Mouse (Mus musculus) erythroblast, embryonic 14.5 days (primary cell): ENCODE data around the gene Tnfaip3.

Experiments
- GATA1 ChIP-seq: IDR thresholded peaks from 2 replicates; pipeline ENCODE4 v1.6.1; 2012; ENCODE audit warnings: low read length, inconsistent platforms, mixed read lengths
- TAL1 ChIP-seq: IDR thresholded peaks from 3 replicates; pipeline ENCODE4 v1.6.1; 2012; ENCODE audit warnings: low read length, inconsistent platforms, mixed read lengths

DNA sequence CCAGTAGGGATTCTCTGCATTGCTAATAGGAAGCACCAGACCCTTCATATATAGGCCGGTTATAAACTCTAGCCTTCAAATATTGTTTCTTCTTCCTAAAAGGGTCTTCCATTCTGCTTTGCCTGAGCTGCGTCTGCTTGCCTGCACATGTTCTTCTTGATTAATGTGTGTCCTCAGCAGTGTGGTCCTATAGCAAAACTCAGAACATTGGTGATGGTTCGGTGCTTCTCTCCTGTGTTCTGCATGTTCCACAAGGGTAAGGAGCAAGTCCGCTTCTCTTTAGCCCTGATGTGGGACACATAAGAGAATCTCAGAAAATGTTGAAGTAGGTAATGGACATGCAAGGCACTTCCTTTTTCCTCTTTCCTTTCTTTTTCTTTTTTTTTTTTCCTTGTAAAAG, 47.8 kb upstream of the Tnfaip3 start:
- TF ChIP-seq TAL1 (no peak), GATA1 (no peak)
